Mouse (Mus musculus) hindbrain, embryonic 12.5 days (tissue): Measurements from ENCODE around the gene Pdcl2. TPM values are rescaled to one million over a fixed set of nuclear protein-coding genes. Genes with fewer than 3 reads are reported as not detected.

Experiments
- ATAC-seq: fragments of 200-750 bp; cut with Nextera tagmentation; 2 replicates; pipeline ENCODE4 v1.8.0; 2017; ENCODE audit warnings: moderate TSS enrichment; ENCODE audit not compliant: low FRiP score
- H3K27ac ChIP-seq: fragments of 300-500 bp; sonication (generic); 2 replicates; pipeline ENCODE4 v1.5.1; 2016; ENCODE audit warnings: mild to moderate bottlenecking
- H3K27me3 ChIP-seq: fragments of 300-500 bp; sonication (generic); 2 replicates; pipeline ENCODE4 v1.6.1; 2016; ENCODE audit warnings: mild to moderate bottlenecking
- H3K36me3 ChIP-seq: fragments of 300-500 bp; sonication (generic); 2 replicates; pipeline ENCODE4 v1.6.1; 2016; ENCODE audit warnings: mild to moderate bottlenecking
- H3K4me1 ChIP-seq: fragments of 300-500 bp; sonication (generic); 2 replicates; pipeline ENCODE4 v1.6.1; 2016
- H3K4me2 ChIP-seq: fragments of 300-500 bp; sonication (generic); replicated peaks from 2 replicates; pipeline ENCODE4 v1.6.1; 2016; ENCODE audit warnings: mild to moderate bottlenecking
- H3K4me3 ChIP-seq: fragments of 300-500 bp; sonication (generic); 2 replicates; pipeline ENCODE4 v1.5.1; 2016; ENCODE audit warnings: mild to moderate bottlenecking
- H3K9ac ChIP-seq: fragments of 300-500 bp; sonication (generic); 2 replicates; pipeline ENCODE4 v1.6.1; 2016; ENCODE audit warnings: mild to moderate bottlenecking, moderate library complexity
- H3K9me3 ChIP-seq: fragments of 300-500 bp; sonication (generic); replicated peaks from 2 replicates; pipeline ENCODE4 v1.6.1; 2016; ENCODE audit warnings: mild to moderate bottlenecking
- WGBS: fragments of 180-500 bp; shearing (Covaris S2); methylation state at CpG from one replicate; pipeline ENCODE4 v1.1.7; 2016; 5-methylcytosine and 5-hydroxymethylcytosine counted together
- polyA plus RNA-seq: library from polyadenylated mRNA; unstranded; fragments of >200 nt; fragmentation: Nextera tagmentation; extraction: Ambion mirVana; gene quantifications from 2 replicates; pipeline ENCODE4 v1.2.1, GENCODE M21; 2016

Pdcl2 gene
- polyA plus RNA-seq, result not detected in 2 replicates

DNA sequence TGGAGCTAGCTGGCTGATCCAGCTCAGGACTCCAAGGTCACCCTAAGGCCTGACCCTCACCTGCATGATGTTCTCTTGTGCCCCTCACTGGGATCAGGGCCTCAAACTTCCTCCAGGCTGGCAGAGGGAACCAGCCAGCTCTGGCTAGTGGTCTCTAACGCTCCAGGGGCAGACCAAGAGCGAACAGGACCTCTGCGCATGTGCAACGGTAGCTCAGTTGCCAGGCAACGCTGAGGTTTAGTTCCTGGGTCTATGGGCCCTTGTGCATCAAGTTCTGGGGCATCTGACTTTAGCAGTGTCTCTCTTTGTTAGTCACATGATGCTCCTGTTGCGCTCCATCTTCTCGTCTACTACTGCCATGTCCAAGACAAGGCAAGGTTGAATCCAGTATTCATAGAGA lies at the start of gene Pdcl2:
Pdcl2 (minus strand) TSS at position 204 of the 400 bp plus-strand sequence.
- no peak for ATAC-seq
- Histone ChIP-seq H3K36me3 (no peaks in the 10 kb centered on the region), H3K4me1 (no peaks in the 10 kb centered on the region), H3K27me3 (no peaks in the 10 kb centered on the region), H3K9me3 (no peaks in the 10 kb centered on the region), H3K9ac (no peak within 1 kb of the TSS), H3K4me2 (no peak within 1 kb of the TSS), H3K4me3 (no peak within 1 kb of the TSS), H3K27ac (no peak within 1 kb of the TSS)
- WGBS, result 93% methylated on average over 7 of the region's 7 CpGs

DNA sequence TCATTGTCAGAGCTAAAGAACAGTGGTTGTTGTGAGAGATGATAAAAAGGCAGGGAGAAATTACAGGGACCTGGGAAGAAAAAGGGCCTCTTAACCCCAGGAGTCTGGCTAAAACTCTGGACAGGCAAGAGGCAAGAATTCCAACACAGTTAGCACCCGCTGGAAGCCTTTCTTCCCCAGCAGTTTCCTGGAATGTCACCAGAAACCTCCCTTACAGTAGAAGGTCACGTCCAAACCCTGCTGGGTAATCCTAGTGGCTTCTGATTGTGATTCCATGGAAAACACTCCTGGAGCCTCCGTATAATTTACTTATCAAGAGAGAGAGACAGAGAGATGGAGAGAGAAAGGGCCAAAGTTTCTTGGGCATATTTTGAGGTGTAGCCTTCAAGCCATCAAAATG lies 48.3 kb upstream of the Pdcl2 start:
- Histone ChIP-seq H3K4me1 (no peaks in the 10 kb centered on the region), H3K27ac (no peak overlapping the region), H3K9me3 (no peaks in the 10 kb centered on the region), H3K4me2 (no peak overlapping the region), H3K27me3 (no peaks in the 10 kb centered on the region), H3K9ac (no peak overlapping the region), H3K4me3 (no peak overlapping the region), H3K36me3 (no peaks in the 10 kb centered on the region)
- ATAC-seq, result no peak
- 45% methylated on average over 3 of the region's 3 CpGs for WGBS

DNA sequence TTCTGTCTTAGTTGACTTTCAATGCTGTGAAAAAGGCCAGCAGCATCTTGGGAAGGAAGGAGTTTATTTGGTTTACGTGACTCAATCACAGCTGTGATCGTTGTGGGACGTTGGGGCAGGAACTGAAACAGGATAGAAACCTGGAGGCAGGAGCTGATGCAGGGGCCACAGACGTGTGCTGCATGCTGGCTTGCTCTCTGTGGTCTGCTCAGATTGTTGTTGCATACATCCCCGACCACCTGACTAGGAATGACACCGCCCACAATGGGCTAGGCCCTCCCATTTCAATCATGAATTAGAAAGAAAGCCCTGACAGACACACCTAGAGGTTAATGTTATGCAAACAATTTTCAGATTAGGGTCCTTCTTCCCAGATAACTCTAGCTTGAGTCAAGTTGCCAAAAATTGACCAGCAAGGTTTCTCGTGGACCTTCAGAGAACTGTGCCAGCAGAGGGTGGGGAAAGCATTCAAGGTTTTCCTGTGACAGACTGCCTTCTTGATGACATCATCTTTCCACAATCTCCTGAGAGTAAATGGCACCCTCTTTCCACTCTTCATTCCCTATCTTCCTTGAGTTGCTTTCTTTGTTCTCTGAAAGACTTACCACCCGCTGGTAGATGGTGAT lies 38.4 kb upstream of the Pdcl2 start:
- Histone ChIP-seq H3K4me3 (no peak overlapping the region), H3K9me3 (no peaks in the 10 kb centered on the region), H3K4me1 (no peaks in the 10 kb centered on the region), H3K9ac (no peak overlapping the region), H3K27ac (no peak overlapping the region), H3K27me3 (peaks cover 4% of the 10 kb centered on the region), H3K4me2 (no peak overlapping the region), H3K36me3 (no peaks in the 10 kb centered on the region)
- WGBS, result 82% methylated on average over 8 of the region's 8 CpGs
- ATAC-seq, result no peak

DNA sequence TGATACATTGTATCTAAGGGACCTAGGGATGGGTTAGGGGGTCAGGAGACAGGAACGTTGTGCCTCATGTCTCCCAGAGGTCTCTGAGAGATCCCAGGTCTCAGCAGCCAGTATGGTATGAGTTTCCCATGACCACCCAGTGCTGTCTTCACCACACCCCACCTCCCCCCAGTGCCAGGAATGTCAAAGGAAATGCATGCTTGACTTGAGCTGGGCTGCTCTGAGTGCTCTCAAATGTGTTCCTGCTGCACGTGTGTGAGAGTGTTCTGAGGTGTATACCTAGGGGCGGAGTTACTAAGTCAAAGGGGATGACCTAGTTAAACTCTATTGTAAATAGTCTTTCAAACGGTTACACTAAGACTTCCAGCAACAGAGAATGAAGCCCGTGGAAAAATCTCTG lies 34.5 kb upstream of the Pdcl2 start:
- 51% methylated on average over 5 of the region's 5 CpGs for WGBS
- Histone ChIP-seq H3K27ac (no peak overlapping the region), H3K27me3 (peaks cover 25% of the 10 kb centered on the region), H3K4me1 (peaks cover 13% of the 10 kb centered on the region), H3K4me2 (no peak overlapping the region), H3K36me3 (no peaks in the 10 kb centered on the region), H3K4me3 (no peak overlapping the region), H3K9ac (no peak overlapping the region), H3K9me3 (no peaks in the 10 kb centered on the region)
- no peak for ATAC-seq

DNA sequence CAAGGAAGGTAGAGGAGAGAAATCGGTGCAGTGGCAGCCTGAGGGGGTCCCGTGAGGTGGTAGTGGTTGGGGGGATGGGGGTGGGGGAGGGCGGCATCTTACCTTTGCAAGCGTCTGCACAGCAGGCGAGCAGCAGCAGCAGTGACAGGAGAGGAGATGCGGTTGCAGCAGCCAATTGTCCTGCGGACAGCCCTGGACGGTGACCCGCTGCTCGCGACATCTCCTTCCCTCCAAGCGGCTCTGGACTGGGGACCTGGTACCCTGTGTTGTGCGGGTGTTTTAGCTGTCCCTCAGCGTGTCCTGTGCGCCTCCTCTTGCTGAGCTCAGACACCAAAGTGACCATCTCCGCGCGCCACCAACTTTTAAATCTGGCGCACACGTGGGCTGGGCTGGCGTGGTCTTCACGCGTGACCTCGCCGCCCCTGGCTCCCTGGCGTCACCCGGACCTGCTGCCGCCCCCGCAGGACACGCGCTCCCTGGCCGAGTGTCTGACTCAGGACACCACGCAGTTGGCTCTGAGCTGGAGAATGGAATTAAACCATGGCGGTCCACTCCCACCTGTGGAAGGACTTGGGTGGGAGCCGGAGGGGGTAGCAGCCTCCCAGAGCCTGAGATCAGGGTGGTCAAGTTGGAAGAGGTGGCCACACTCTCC lies 32.6 kb upstream of the Pdcl2 start, which contains the start of gene Nmu:
Nmu (minus strand) TSS at position 336 of the 652 bp plus-strand sequence.
- peak within 1 kb of the TSS; percentile 38; the same call in 1 of the 2 replicates for H3K9ac ChIP-seq
- peaks cover 13% of the 10 kb centered on the region for H3K4me1 ChIP-seq
- H3K9me3 ChIP-seq, result no peaks in the 10 kb centered on the region
- peaks cover 25% of the 10 kb centered on the region for H3K27me3 ChIP-seq
- no peaks in the 10 kb centered on the region for H3K36me3 ChIP-seq
- peak; percentile 43; the same call in 1 of the 2 replicates for ATAC-seq
- H3K27ac ChIP-seq, result no peak within 1 kb of the TSS
- WGBS, result 5% methylated on average over 35 of the region's 35 CpGs
- H3K4me3 ChIP-seq, result peak within 1 kb of the TSS; percentile 39
- H3K4me2 ChIP-seq, result peak within 1 kb of the TSS; percentile 79

DNA sequence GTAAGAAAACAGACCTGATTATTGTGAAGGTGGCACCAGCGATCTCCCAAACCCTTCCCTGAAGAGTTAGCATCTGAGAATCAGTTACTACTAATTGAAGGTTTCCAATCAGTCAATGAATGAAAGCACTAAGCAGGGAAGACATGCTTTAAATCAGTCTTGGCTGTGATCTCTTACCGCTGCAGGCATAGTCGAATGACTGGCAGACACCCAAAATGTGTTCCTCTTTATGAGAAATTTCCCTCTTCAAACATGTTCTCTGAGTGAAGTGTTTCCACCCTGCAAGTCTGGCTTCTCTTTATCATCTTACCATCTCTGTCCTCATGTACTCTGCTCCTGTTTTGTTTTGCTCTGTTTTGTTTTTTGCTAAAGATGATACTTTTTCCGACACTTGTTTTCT lies 29.8 kb upstream of the Pdcl2 start:
- Histone ChIP-seq H3K27ac (no peak overlapping the region), H3K27me3 (peaks cover 25% of the 10 kb centered on the region), H3K36me3 (no peaks in the 10 kb centered on the region), H3K9me3 (no peaks in the 10 kb centered on the region), H3K4me3 (no peak overlapping the region), H3K9ac (no peak overlapping the region), H3K4me1 (peaks cover 13% of the 10 kb centered on the region), H3K4me2 (no peak overlapping the region)
- no peak for ATAC-seq
- 93% methylated on average over 4 of the region's 4 CpGs for WGBS

DNA sequence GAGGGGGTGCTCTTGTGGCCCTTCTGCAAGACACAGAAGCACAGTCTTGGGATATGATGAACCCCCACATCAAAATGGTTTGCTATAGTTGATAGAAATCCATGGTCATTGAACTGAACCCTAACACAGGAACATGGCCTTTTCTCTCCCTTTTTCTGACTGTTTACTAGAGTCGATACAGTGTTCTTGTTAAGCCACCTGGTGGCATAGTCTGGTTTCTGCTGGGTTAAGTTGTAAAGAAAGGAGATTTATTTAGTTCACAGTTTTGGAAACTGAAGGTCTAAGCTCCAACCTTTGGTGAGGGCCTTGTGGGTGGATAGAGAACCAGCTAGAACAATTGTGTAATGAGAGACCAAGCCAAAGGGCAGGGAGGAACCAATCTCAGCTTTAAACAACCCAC lies 29.1 kb upstream of the Pdcl2 start:
- Histone ChIP-seq H3K4me3 (no peak overlapping the region), H3K27ac (no peak overlapping the region), H3K36me3 (no peaks in the 10 kb centered on the region), H3K4me2 (no peak overlapping the region), H3K27me3 (peaks cover 25% of the 10 kb centered on the region), H3K9me3 (no peaks in the 10 kb centered on the region), H3K4me1 (peaks cover 13% of the 10 kb centered on the region), H3K9ac (no peak overlapping the region)
- 62% methylated on average over 1 of the region's 1 CpGs for WGBS
- ATAC-seq, result no peak

DNA sequence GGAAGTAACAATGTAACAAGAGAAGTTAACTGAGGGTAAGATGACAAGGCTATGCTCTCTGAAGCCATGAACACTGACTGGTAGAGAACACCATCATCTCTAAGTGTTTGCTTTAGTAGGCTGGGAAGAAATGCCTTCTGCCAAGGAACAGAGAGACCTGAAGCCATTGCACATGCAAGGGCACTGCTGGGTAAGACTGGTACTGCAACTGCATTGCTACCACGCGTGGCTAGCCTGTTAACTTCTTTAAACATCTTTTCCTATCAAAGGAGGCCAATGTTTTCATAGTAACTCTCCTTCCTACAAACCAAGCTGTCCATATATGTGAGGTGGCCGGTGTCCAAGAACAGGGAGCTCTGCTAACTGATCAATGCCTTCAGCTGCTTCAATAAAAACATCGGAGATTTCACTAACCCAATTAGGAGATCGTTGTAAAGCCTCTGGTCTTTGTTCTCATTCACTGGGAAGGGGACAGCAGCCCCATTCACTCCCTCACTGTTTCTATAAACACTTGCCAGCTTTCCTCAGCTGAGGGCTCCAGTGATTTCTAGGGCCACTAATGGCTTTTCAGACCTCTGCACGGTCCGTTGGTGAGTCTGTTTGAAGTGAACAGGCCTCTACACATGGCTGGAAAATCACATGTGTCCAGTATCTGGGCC lies 21.1 kb upstream of the Pdcl2 start:
- Histone ChIP-seq H3K9ac (no peak overlapping the region), H3K4me1 (no peaks in the 10 kb centered on the region), H3K9me3 (no peaks in the 10 kb centered on the region), H3K4me2 (no peak overlapping the region), H3K36me3 (no peaks in the 10 kb centered on the region), H3K27me3 (no peaks in the 10 kb centered on the region), H3K4me3 (no peak overlapping the region), H3K27ac (no peak overlapping the region)
- WGBS, result 53% methylated on average over 7 of the region's 7 CpGs
- no peak for ATAC-seq

DNA sequence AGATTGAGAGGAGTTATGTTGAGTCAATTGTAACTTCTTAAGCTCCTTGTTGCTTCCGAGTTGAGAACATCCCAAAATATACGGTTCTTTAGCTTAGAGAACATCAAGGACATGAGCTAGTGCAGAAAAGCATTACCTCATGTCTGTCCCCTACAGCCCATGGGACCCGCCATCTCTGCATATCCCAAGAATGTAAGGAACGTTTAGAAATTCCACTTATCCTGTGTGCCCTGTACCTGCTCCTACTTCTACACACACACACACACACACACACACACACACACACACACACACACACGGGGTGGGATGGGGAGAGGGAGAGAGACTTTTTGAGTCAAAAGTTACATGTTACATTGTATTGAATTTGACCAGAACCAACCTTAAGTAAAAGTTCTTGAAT lies 20.6 kb upstream of the Pdcl2 start:
- H3K27ac ChIP-seq, result no peak overlapping the region
- no peak for ATAC-seq
- no peak overlapping the region for H3K9ac ChIP-seq
- no peaks in the 10 kb centered on the region for H3K27me3 ChIP-seq
- no peak overlapping the region for H3K4me2 ChIP-seq
- H3K9me3 ChIP-seq, result no peaks in the 10 kb centered on the region
- H3K36me3 ChIP-seq, result no peaks in the 10 kb centered on the region
- H3K4me3 ChIP-seq, result no peak overlapping the region
- H3K4me1 ChIP-seq, result no peaks in the 10 kb centered on the region
- 83% methylated on average over 5 of the region's 5 CpGs for WGBS

DNA sequence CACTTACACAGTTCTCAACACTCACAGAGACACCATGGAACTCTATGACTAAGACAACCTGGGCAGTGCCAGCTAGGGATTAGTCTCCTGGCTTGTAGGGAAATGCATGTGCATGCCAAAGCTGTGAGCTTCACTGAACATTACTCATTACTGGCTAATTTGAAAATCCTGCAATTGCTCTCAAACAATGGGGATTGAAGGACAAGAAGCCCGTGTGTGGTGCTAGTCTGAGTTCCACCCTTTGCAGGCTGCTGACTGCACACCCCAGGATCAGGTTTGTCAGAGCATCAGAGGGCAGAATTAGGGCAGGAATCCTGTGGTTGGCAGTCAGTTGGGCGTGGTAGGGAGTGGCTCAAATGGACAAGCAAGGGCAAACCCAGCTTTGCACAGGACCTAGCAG lies 15.2 kb upstream of the Pdcl2 start:
- ATAC-seq, result no peak

DNA sequence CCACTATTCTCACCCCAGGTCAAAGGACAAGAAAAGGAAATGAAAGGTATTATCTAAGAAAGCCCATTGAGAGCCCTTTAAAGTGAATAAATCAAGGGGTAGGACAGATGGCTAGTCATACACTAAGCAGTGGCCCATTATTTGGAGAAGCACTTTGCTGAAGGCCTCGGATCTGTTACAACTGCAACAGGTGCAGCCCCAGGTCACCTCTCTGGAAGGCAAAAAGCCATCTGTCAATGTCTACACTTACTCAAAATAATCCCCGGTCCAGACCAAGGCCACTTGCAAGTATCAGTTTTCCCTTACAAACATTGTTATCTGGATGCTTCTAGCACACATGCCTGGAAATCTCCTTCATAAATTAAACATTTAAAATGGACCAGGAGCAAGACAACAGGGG lies 10.0 kb upstream of the Pdcl2 start:
- H3K4me2 ChIP-seq, result no peak overlapping the region
- no peaks in the 10 kb centered on the region for H3K4me1 ChIP-seq
- H3K27ac ChIP-seq, result no peak overlapping the region
- no peaks in the 10 kb centered on the region for H3K36me3 ChIP-seq
- WGBS, result 72% methylated on average over 2 of the region's 2 CpGs
- H3K4me3 ChIP-seq, result no peak overlapping the region
- no peaks in the 10 kb centered on the region for H3K9me3 ChIP-seq
- no peak for ATAC-seq
- no peaks in the 10 kb centered on the region for H3K27me3 ChIP-seq
- no peak overlapping the region for H3K9ac ChIP-seq

More for the DNA sequence above, 15.2 kb upstream of the Pdcl2 start:
- H3K4me2 ChIP-seq, result no peak overlapping the region
- H3K36me3 ChIP-seq, result no peaks in the 10 kb centered on the region
- H3K9ac ChIP-seq, result no peak overlapping the region
- H3K9me3 ChIP-seq, result no peaks in the 10 kb centered on the region
- H3K4me1 ChIP-seq, result no peaks in the 10 kb centered on the region
- H3K4me3 ChIP-seq, result no peak overlapping the region
- H3K27me3 ChIP-seq, result no peaks in the 10 kb centered on the region
- WGBS, result 76% methylated on average over 2 of the region's 2 CpGs
- no peak overlapping the region for H3K27ac ChIP-seq

DNA sequence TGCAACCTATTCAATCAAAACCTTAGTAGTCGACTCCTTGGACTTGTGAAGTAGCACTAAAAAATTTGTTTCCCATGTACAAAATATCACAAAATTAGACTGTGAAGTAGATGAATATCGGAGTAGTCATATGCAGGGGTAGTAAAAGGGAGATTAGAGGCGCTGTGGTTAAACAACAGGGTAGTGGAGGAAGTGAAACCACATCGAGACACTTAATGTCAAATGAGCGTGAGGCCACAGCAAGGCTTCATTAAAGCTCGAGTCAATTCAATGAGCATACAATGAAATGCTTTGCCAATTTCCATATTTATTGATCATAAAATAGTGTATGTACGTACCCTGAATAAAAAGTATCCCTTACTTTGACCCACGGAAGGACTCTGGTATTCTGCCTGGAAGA lies 6.1 kb upstream of the Pdcl2 start:
- no peaks in the 10 kb centered on the region for H3K27me3 ChIP-seq
- H3K4me2 ChIP-seq, result no peak overlapping the region
- H3K27ac ChIP-seq, result no peak overlapping the region
- no peak overlapping the region for H3K4me3 ChIP-seq
- no peaks in the 10 kb centered on the region for H3K36me3 ChIP-seq
- WGBS, result 86% methylated on average over 8 of the region's 8 CpGs
- no peaks in the 10 kb centered on the region for H3K9me3 ChIP-seq
- H3K9ac ChIP-seq, result no peak overlapping the region
- no peaks in the 10 kb centered on the region for H3K4me1 ChIP-seq
- ATAC-seq, result no peak
